Mouse (Mus musculus) CD4-positive, CD25-positive, alpha-beta regulatory T cell, adult 9 weeks (primary cell): Measurements from ENCODE around the gene Tcl1b5. TPM values are rescaled to one million over a fixed set of nuclear protein-coding genes. Genes with fewer than 3 reads are reported as not detected.

Experiments
- polyA plus RNA-seq: library from polyadenylated mRNA; unstranded; fragments of 100-300 nt; shearing (Covaris generic); gene quantifications from one replicate; pipeline ENCODE4 v1.2.1, GENCODE M21; 2017

The Tcl1b5 gene
- not detected for polyA plus RNA-seq

GRCm38 (mm10) chr12:105176044-105176443 is at the start of gene Tcl1b5:
Gene Tcl1b5, plus strand, starts transcription at chr12:105176344.

GRCm38 (mm10) chr12:105145714-105146113 is 30.4 kb upstream of the Tcl1b5 start, which contains the start of gene Tcl1b2:
Gene Tcl1b2, plus strand, starts transcription at chr12:105146014.

DNA sequence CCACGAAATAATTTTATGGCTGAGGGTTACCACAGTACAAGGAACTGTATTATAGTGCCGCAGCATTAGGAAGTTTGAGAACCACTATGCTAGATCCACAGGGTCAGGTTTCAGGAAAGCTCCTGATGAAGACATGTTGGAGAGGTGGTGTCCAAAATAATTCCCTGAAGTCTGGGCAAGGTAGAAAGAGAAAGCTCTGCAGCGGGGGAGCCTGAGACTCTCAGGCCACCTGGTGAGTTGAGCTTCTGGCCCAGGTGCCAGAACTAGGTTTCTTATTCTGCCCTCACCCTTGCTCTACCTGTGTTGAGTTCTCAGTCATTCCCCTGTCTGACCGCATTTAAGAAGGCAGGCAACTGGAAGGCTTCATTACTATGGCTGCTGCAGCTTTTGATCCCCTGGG is 16.8 kb upstream of the Tcl1b5 start, which contains the start of gene Tcl1b1:
Gene Tcl1b1 (plus strand): TSS at position 301 of the 400 bp plus-strand sequence.

GRCm38 (mm10) chr12:105190743-105191142 is 14.6 kb downstream of the Tcl1b5 start, which contains the start of gene Tcl1b3:
Gene Tcl1b3, plus strand, starts transcription at chr12:105191043.

GRCm38 (mm10) chr12:105201657-105202056 is 25.5 kb downstream of the Tcl1b5 start, which contains the start of gene Tcl1b4:
Gene Tcl1b4, plus strand, starts transcription at chr12:105201957.

DNA sequence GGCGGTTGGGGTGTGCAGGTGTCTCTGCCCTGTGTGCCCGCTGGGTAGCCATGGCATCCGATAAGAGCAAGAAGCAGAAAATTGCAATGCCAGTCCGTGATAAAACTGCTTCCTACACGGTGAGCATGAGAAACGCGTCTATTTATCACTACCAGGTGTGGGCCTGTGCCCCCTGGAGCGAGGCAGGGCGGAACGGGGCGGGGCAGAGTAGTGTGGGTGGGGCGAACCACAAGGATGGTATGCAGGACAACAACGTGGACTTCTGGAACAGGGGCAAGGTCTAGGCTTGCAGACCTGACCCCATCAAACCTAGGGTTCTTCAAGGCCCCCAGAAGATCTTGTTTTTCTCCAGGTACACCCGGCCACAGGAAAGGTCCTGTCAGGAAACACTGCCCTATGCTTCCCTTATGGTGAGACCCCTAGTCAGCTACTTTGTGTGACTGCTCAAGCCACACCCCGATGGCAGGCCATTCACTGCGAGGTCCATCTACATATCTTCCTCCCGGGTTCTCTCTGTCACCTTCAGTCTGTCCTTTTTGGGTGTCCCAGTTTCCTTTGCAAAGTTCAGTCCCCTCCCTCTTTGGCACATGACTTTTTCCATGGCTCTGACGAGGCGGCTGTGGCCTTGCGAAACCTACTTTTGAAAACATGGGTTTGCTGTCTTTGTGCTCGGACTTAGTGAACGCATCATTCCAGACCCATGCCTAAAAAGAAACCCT is 46.6 kb downstream of the Tcl1b5 start, which contains the start of gene Tcl1:
Gene Tcl1 (minus strand): TSS at position 193 of the 719 bp plus-strand sequence.

Other genes with a start within 250 kb of the Tcl1b5 start
- 6.8 TPM for gene Syne3, start 166.5 kb upstream of the Tcl1b5 start, polyA plus RNA-seq
- gene Glrx5, start 143.7 kb upstream of the Tcl1b5 start, polyA plus RNA-seq = 6.0 TPM
- not detected for gene Tcl1b2, start 30.3 kb upstream of the Tcl1b5 start, polyA plus RNA-seq
- gene Tcl1b1, start 16.7 kb upstream of the Tcl1b5 start, polyA plus RNA-seq = not detected
- gene Tcl1b3, start 14.7 kb downstream of the Tcl1b5 start, polyA plus RNA-seq = not detected
- not detected for gene Tcl1b4, start 25.6 kb downstream of the Tcl1b5 start, polyA plus RNA-seq
- gene Tcl1, start 46.4 kb downstream of the Tcl1b5 start, polyA plus RNA-seq = not detected
- not detected for gene Tunar, start 157.5 kb downstream of the Tcl1b5 start, polyA plus RNA-seq